Comparison of ENCODE assay signal across 14 mouse cellular contexts in the genomic region with DNA sequence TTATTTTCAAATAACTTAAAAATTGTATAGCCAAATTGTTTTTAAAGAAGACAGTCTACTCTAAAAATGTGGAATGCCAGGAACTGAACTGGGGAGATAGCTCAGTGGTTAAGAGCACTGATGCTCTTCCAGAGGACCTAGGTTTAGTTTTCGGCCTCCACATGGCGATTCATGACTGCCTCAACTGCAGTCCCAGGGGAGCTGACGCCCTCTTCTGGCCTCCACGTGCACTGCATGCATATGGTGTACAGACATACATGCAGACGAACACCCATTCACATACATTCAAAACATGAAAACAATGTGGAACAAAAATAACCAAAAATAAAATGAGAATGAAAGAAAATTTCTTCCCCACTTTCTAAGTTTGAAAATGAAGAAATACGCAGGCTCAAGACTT.
DNase-seq lines count a peak whose midpoint lies in the region; ATAC-seq and TF ChIP-seq lines count a peak whose summit lies in the region.
"Had no signal": no experiment of that assay in that cellular context is flagged by ENCODE, and none has a peak within 500 bp of the region (broad histone marks: within the 10 kb centered on the region; RNA-seq: fewer than 3 reads in every experiment).

No protein-coding gene starts in this region.

- no peak for DNase-seq in kidney, adult 2 months
- no peak for DNase-seq in testis, postnatal 14 days (ENCODE audit: low spot score)
- DNase-seq in R1 (ENCODE audit: low read depth, low spot score): peak; percentile 55
- no peak for DNase-seq in kidney, postnatal 36 days
- DNase-seq: cerebellum, adult 9-10 months; kidney, adult 9 months; thymus, adult 2 months had no signal

- no peaks in the 10 kb centered on the region for H3K27me3 ChIP-seq in kidney, adult 2 months (replicated peaks; ENCODE audit: control insufficient read depth, insufficient read depth, low read length)
- no peaks in the 10 kb centered on the region for H3K27me3 ChIP-seq in kidney, embryonic 15.5 days
- H3K27me3 ChIP-seq in testis, adult 2 months (ENCODE audit: control insufficient read depth, insufficient read depth, low read length): no peaks in the 10 kb centered on the region
- H3K27me3 ChIP-seq: forebrain, embryonic 13.5 days had no signal

- no peak overlapping the region for H3K27ac ChIP-seq in kidney, adult 2 months (ENCODE audit: insufficient read depth, low read depth, low read length)
- H3K27ac ChIP-seq in kidney, embryonic 15.5 days: no peak overlapping the region
- no peak overlapping the region for H3K27ac ChIP-seq in testis, adult 2 months (ENCODE audit: control insufficient read depth, insufficient read depth, low read depth, low read length)
- H3K27ac ChIP-seq: forebrain, embryonic 13.5 days; limb, embryonic 10.5 days; midbrain, embryonic 10.5 days had no signal

- H3K4me1 ChIP-seq in kidney, adult 2 months (ENCODE audit: control insufficient read depth, insufficient read depth, low read length): no peaks in the 10 kb centered on the region
- no peaks in the 10 kb centered on the region for H3K4me1 ChIP-seq in kidney, embryonic 15.5 days
- no peaks in the 10 kb centered on the region for H3K4me1 ChIP-seq in testis, adult 2 months (ENCODE audit: control insufficient read depth, insufficient read depth, low read length)

- no peaks in the 10 kb centered on the region for H3K9me3 ChIP-seq in kidney, embryonic 15.5 days (replicated peaks)
- H3K9me3 ChIP-seq: forebrain, embryonic 13.5 days; limb, embryonic 10.5 days; midbrain, embryonic 10.5 days had no signal

- no peak overlapping the region for H3K4me3 ChIP-seq in kidney, adult 2 months (ENCODE audit: insufficient read depth, low read depth, low read length)
- H3K4me3 ChIP-seq in kidney, embryonic 15.5 days (replicated peaks): no peak overlapping the region
- H3K4me3 ChIP-seq in testis, adult 2 months (ENCODE audit: control insufficient read depth, low read depth, low read length): no peak overlapping the region
- H3K4me3 ChIP-seq: forebrain, embryonic 13.5 days; limb, embryonic 10.5 days; midbrain, embryonic 10.5 days had no signal

- H3K9ac ChIP-seq in kidney, embryonic 15.5 days: no peak overlapping the region
- H3K9ac ChIP-seq: forebrain, embryonic 13.5 days had no signal

- WGBS in kidney, adult 2 months: 94% methylated on average over 6 of the region's 6 CpGs
- 89% methylated on average over 6 of the region's 6 CpGs for WGBS in kidney, embryonic 15.5 days

- no peak for TF ChIP-seq POLR2A in kidney, adult 2 months (IDR thresholded peaks at IDR 0.05; ENCODE audit: low read depth, low read length)
- TF ChIP-seq POLR2A in testis, adult 2 months (IDR thresholded peaks at IDR 0.05; ENCODE audit: control insufficient read depth, low read depth, low read length): no peak

- no peak overlapping the region for H3K4me2 ChIP-seq in kidney, embryonic 15.5 days
- H3K4me2 ChIP-seq: forebrain, embryonic 13.5 days; heart, embryonic 11.5 days had no signal

- no peak for ATAC-seq in kidney, embryonic 15.5 days (replicated peaks; ENCODE audit: low FRiP score)
- no peak for ATAC-seq in megakaryocyte-erythroid progenitor cell, adult 5-6 weeks (replicated peaks; ENCODE audit: low FRiP score, low TSS enrichment, poor library complexity, severe bottlenecking)

- TF ChIP-seq CTCF in kidney, adult 2 months (conservative IDR thresholded peaks at IDR 0.05; ENCODE audit: insufficient read depth, insufficient read length, low read depth, low read length): 0 out of 2 replicates have a peak, but pooled peaks have one; percentile 10
- peak; percentile 62; the same call in 1 of the 2 replicates for TF ChIP-seq CTCF in testis, adult 2 months (IDR thresholded peaks at IDR 0.05; ENCODE audit: control insufficient read depth, insufficient read depth, insufficient replicate concordance, low read depth, low read length)

- no peaks in the 10 kb centered on the region for H3K36me3 ChIP-seq in kidney, adult 2 months (ENCODE audit: control insufficient read depth, insufficient read depth, low read length)
- H3K36me3 ChIP-seq in kidney, embryonic 15.5 days: no peaks in the 10 kb centered on the region
- H3K36me3 ChIP-seq in testis, adult 2 months (ENCODE audit: control insufficient read depth, insufficient read depth, low read length): no peaks in the 10 kb centered on the region
- H3K36me3 ChIP-seq: limb, embryonic 10.5 days; midbrain, embryonic 10.5 days had no signal
